Mouse (Mus musculus): ENCODE results near the gene Ube2l3. TPM values are rescaled to one million over a fixed set of nuclear protein-coding genes. Genes with fewer than 3 reads are reported as not detected.
A peak's percentile ranks its signal among the peaks of the same experiment; 100 is the strongest.

Ube2l3 gene
- polyA plus RNA-seq, 1 experiment = 133 TPM

DNA sequence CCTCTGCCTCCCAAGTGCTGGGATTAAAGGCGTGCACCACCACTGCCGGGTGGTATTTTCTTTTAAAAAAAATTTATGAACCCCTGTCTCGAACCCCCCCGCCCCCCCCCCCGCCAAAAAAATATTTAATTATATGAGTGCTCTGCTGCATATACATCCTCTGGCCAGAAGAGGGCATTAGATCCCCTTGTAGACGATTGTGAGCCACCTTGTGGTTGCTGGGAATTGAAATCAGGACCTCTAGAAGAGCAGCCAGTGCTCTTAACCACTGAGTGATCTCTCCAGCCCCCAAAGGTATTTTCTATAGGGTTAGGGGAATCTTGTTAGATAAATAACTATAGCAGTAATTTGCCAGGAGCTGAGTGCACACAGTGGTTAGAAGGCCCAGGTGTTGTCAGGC lies 2.5 kb upstream of the Ube2l3 start:
- peak; percentile 27 to 36 for DNase-seq
- WGBS = 2% methylated on average over 6 of the region's 6 CpGs
- TF ChIP-seq CTCF (IDR thresholded peaks at IDR 0.05; ENCODE audit: borderline replicate concordance, insufficient read depth, low read depth, low read length) (peak; percentile 41; the same call in 1 of the 2 replicates), POLR2A (IDR thresholded peaks at IDR 0.05; ENCODE audit: borderline replicate concordance, insufficient read depth, low read length) (no peak)

DNA sequence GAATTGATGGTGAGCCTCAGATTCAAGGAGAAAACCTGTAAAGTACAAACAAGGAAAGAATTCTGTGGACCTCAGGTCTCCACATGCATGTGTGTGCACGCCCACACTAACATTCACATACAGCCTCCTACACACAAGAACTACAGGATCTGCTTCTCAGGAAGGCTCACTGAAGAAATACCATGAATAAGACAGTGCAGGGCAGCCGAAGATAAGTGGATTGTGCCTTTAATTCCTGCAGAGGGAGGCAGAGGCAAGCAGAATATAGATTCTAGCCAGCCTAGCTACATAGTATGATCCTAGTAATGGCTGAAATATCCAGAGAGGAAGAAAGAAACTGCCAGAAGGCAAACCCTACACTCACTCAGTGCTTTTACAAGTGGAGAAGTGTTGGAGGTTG lies 472 bp downstream of the Ube2l3 start:
- Histone ChIP-seq H3K4me1 (ENCODE audit: control insufficient read depth, insufficient read depth, low read length) (no peaks in the 10 kb centered on the region; the same call in 1 of the 2 replicates), H3K27ac (ENCODE audit: insufficient read depth, low read length) (no peak overlapping the region), H3K27me3 (ENCODE audit: control insufficient read depth, insufficient read depth, low read length) (no peaks in the 10 kb centered on the region), H3K4me3 (replicated peaks; ENCODE audit: insufficient read depth, low read depth, low read length) (no peak overlapping the region)
- 55% methylated on average over 2 of the region's 2 CpGs for WGBS
- DNase-seq = no peak
- TF ChIP-seq CTCF (IDR thresholded peaks at IDR 0.05; ENCODE audit: borderline replicate concordance, insufficient read depth, low read depth, low read length) (no peak), POLR2A (IDR thresholded peaks at IDR 0.05; ENCODE audit: borderline replicate concordance, insufficient read depth, low read length) (no peak)

More for the DNA sequence above, 2.5 kb upstream of the Ube2l3 start:
- Histone ChIP-seq H3K4me1 (ENCODE audit: control insufficient read depth, insufficient read depth, low read length) (no peaks in the 10 kb centered on the region), H3K27ac (ENCODE audit: insufficient read depth, low read length) (no peak overlapping the region), H3K27me3 (ENCODE audit: control insufficient read depth, insufficient read depth, low read length) (no peaks in the 10 kb centered on the region), H3K4me3 (replicated peaks; ENCODE audit: insufficient read depth, low read depth, low read length) (no peak overlapping the region)

DNA sequence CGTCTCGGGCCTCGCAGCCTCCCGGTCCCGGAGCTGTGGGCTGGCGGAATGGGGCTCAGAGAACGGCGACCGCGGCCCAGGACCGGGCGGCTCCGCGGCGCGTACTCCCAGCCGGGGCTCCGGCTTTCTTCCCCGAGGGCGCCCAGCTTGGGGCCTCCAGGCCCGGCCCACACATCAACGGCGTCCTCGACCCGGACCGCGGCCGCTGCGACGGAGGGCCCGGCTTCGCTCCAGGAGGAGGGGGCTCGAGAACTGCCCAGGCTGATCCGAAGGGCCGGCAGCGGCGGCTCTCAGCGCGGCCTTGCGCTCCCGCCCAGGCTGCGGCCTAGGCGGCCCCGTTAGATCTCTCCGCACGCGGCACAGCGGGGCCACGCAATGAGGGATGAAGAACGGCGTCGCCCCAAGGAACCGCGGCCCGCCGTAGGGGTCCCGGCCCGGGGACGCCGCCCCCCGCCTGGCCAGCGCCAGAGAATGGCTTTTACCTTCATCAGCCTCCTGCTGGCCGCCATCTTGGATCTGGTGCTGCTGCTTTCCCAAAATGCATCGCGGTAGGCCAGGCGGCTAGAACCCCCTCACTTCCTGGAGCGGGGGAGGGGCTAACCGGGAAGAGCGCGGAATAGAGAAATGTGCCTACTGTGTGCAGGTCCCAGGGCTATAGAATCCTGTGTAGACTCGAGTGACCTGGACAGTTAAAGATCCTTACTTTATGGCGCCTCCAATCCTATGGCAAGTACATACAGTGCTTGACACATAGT lies 1.3 kb downstream of the Ube2l3 start:
- DNase-seq = peak; percentile 87 to 88
- H3K27ac ChIP-seq (ENCODE audit: insufficient read depth, low read length) = peak overlapping the region; percentile 62
- no peaks in the 10 kb centered on the region; the same call in 1 of the 2 replicates for H3K4me1 ChIP-seq (ENCODE audit: control insufficient read depth, insufficient read depth, low read length)
- H3K27me3 ChIP-seq (ENCODE audit: control insufficient read depth, insufficient read depth, low read length) = no peaks in the 10 kb centered on the region
- TF ChIP-seq CTCF (IDR thresholded peaks at IDR 0.05; ENCODE audit: borderline replicate concordance, insufficient read depth, low read depth, low read length) = no peak
- peak; percentile 54; the same call in 1 of the 2 replicates for TF ChIP-seq POLR2A (IDR thresholded peaks at IDR 0.05; ENCODE audit: borderline replicate concordance, insufficient read depth, low read length)
- H3K4me3 ChIP-seq (replicated peaks; ENCODE audit: insufficient read depth, low read depth, low read length) = peak overlapping the region; percentile 99
- WGBS = under 1% methylated on average over 72 of the region's 72 CpGs

- H3K27ac ChIP-seq (ENCODE audit: insufficient read depth, low read length) = peak overlapping the region; percentile 62; the same call in 1 of the 2 replicates
- no peaks in the 10 kb centered on the region for H3K27me3 ChIP-seq (ENCODE audit: control insufficient read depth, insufficient read depth, low read length)
- H3K4me3 ChIP-seq (replicated peaks; ENCODE audit: insufficient read depth, low read depth, low read length) = peak overlapping the region; percentile 99
- TF ChIP-seq CTCF (IDR thresholded peaks at IDR 0.05; ENCODE audit: borderline replicate concordance, insufficient read depth, low read depth, low read length) (no peak), POLR2A (IDR thresholded peaks at IDR 0.05; ENCODE audit: borderline replicate concordance, insufficient read depth, low read length) (no peak)
- WGBS = 6% methylated on average over 24 of the region's 24 CpGs
- no peaks in the 10 kb centered on the region; the same call in 1 of the 2 replicates for H3K4me1 ChIP-seq (ENCODE audit: control insufficient read depth, insufficient read depth, low read length)
- no peak for DNase-seq
Measured at GRCm38 (mm10) chr16:17200121-17200952, 2.1 kb downstream of the Ube2l3 start.

DNA sequence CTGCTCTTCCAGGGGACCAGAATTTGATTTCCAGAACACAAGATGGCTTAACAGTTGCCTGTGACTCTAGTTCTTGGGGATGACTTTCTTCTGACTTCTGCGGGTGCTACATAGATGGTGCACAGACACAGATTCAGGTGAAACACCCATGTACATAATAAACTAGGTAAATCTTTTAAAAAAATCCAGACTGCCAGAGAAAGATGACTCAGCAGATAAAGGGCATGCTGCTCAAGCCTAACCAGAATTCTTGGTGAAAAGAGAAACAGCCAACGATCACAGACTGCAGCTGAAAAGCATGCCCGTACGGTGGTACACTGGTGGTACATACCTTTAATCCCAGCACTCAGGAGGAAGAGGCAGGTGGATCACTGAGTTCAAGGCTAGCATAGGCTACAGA lies 8.6 kb downstream of the Ube2l3 start:
- DNase-seq = no peak
- Histone ChIP-seq H3K4me3 (replicated peaks; ENCODE audit: insufficient read depth, low read depth, low read length) (no peak overlapping the region), H3K27me3 (ENCODE audit: control insufficient read depth, insufficient read depth, low read length) (no peaks in the 10 kb centered on the region), H3K4me1 (ENCODE audit: control insufficient read depth, insufficient read depth, low read length) (no peaks in the 10 kb centered on the region; the same call in 1 of the 2 replicates), H3K27ac (ENCODE audit: insufficient read depth, low read length) (no peak overlapping the region)
- 83% methylated on average over 4 of the region's 4 CpGs for whole genome bisulfite sequencing
- no peak for TF ChIP-seq POLR2A (IDR thresholded peaks at IDR 0.05; ENCODE audit: borderline replicate concordance, insufficient read depth, low read length)
- TF ChIP-seq CTCF (IDR thresholded peaks at IDR 0.05; ENCODE audit: borderline replicate concordance, insufficient read depth, low read depth, low read length) = no peak

- no peaks in the 10 kb centered on the region for H3K27me3 ChIP-seq (ENCODE audit: control insufficient read depth, insufficient read depth, low read length)
- no peaks in the 10 kb centered on the region; the same call in 1 of the 2 replicates for H3K4me1 ChIP-seq (ENCODE audit: control insufficient read depth, insufficient read depth, low read length)
- DNase-seq = no peak
- H3K4me3 ChIP-seq (replicated peaks; ENCODE audit: insufficient read depth, low read depth, low read length) = no peak overlapping the region
- H3K27ac ChIP-seq (ENCODE audit: insufficient read depth, low read length) = no peak overlapping the region
- TF ChIP-seq POLR2A (IDR thresholded peaks at IDR 0.05; ENCODE audit: borderline replicate concordance, insufficient read depth, low read length) (no peak), CTCF (IDR thresholded peaks at IDR 0.05; ENCODE audit: borderline replicate concordance, insufficient read depth, low read depth, low read length) (no peak)
Measured at GRCm38 (mm10) chr16:17185475-17185874, 17.0 kb downstream of the Ube2l3 start.

DNA sequence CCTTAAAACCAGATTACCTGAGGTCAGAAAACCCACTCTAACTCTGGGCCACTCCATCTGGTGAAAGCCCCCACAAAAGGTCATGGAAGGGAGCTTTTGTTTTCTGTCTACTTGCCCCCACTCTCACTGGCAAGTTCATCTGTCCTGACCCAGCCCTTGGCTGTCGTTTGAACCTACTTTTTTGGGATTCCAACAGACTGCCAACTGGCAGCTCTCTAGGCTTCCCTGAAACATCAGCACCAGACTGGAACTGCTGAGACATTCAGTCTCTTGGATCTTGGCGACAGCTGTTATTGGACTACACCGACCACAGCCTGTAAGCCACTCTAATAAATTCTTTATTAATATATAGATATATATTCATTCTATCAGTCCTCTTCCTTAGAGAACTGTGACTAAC lies 19.4 kb downstream of the Ube2l3 start:
- no peak for DNase-seq
- no peak overlapping the region for H3K27ac ChIP-seq (ENCODE audit: insufficient read depth, low read length)
- H3K4me3 ChIP-seq (replicated peaks; ENCODE audit: insufficient read depth, low read depth, low read length) = no peak overlapping the region
- H3K4me1 ChIP-seq (ENCODE audit: control insufficient read depth, insufficient read depth, low read length) = no peaks in the 10 kb centered on the region; the same call in 1 of the 2 replicates
- WGBS = 39% methylated on average over 3 of the region's 3 CpGs
- no peaks in the 10 kb centered on the region for H3K27me3 ChIP-seq (ENCODE audit: control insufficient read depth, insufficient read depth, low read length)
- TF ChIP-seq CTCF (IDR thresholded peaks at IDR 0.05; ENCODE audit: borderline replicate concordance, insufficient read depth, low read depth, low read length) (no peak), POLR2A (IDR thresholded peaks at IDR 0.05; ENCODE audit: borderline replicate concordance, insufficient read depth, low read length) (no peak)

All from cerebellum, adult 2 months (tissue).